Comparison of ENCODE assay signal across 7 mouse cellular contexts in the genomic region with DNA sequence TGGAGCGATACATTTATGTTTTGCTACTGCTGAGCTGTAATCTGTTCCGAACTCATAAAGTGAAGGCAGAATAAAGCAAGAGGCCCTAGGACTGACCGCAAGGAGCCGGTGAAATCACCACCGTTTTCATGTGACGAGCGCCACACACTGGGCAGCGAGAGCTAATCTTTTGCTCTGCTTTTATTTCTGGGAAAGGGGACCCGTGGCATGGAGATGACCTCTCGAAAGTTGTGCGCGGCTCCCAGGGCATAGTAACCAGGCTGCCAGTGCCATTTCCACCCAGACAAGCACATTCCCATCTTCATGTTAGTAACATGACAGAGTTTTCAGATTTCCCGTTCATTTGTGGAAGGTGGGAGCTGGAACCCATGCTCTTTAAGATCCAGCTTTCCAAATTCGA. TPM values are rescaled to one million over a fixed set of nuclear protein-coding genes. Genes with fewer than 3 reads are reported as not detected.
DNase-seq lines count a peak whose midpoint lies in the region; ATAC-seq lines count a peak whose summit lies in the region.

No protein-coding gene starts in this region.

- peak; percentile 40 for ATAC-seq in activated CD4-positive, CD25-positive, alpha-beta regulatory T cell, adult 4 months
- ATAC-seq in forebrain, embryonic 16.5 days = peak; percentile 38; the same call in 1 of the 2 replicates
- peak; percentile 58 to 79 for ATAC-seq in hematopoietic stem cell, adult 5-6 weeks (replicated peaks in 1 of 2; ENCODE audit: insufficient read depth in 1 of 2, low FRiP score in 2 of 2, low TSS enrichment in 1 of 2, low read depth in 1 of 2, poor library complexity in 2 of 2, severe bottlenecking in 2 of 2)

- H3K27ac ChIP-seq in forebrain, embryonic 16.5 days (ENCODE audit: low read length) = peak overlapping the region; percentile 24; the same call in 1 of the 2 replicates

- no peaks in the 10 kb centered on the region for H3K27me3 ChIP-seq in forebrain, embryonic 16.5 days (replicated peaks; ENCODE audit: control insufficient read depth, insufficient read depth, low read length)
- H3K27me3 ChIP-seq in megakaryocyte, embryonic 14.5 days (replicated peaks) = peaks cover 8% of the 10 kb centered on the region

- DNase-seq in cerebellum, adult 18-20 months = peak; percentile 63 to 73
- DNase-seq in left cerebral cortex, postnatal 25 days (ENCODE audit: low spot score in 2 of 2) = peak; percentile 45 to 59
- DNase-seq in right cerebral cortex, postnatal 10 days (ENCODE audit: low spot score in 2 of 2) = peak; percentile 55 to 67

- peak overlapping the region; percentile 1; the same call in 1 of the 2 replicates for H3K4me3 ChIP-seq in forebrain, embryonic 16.5 days (replicated peaks; ENCODE audit: low read length)
- H3K4me3 ChIP-seq in megakaryocyte, embryonic 14.5 days (replicated peaks) = peak overlapping the region; percentile 90

- H3K36me3 ChIP-seq in forebrain, embryonic 16.5 days (ENCODE audit: control insufficient read depth, insufficient read depth) = no peaks in the 10 kb centered on the region
- no peaks in the 10 kb centered on the region for H3K36me3 ChIP-seq in megakaryocyte, embryonic 14.5 days (replicated peaks; ENCODE audit: low read length)

- peak overlapping the region; percentile 43 for H3K4me2 ChIP-seq in forebrain, embryonic 16.5 days (ENCODE audit: low read length)

- intact Hi-C loops in left cerebral cortex, postnatal 25 days (cut with DNase I) = loop anchor here (2.0 to 5.0 kb wide), 2 partner anchors 82 to 167 kb away; no protein-coding TSS in a partner anchor

- no peaks in the 10 kb centered on the region for H3K9me3 ChIP-seq in forebrain, embryonic 16.5 days (ENCODE audit: control insufficient read depth, low read length)
- H3K9me3 ChIP-seq in megakaryocyte, embryonic 14.5 days = no peaks in the 10 kb centered on the region

- H3K9ac ChIP-seq in forebrain, embryonic 16.5 days (replicated peaks; ENCODE audit: low read depth, low read length) = no peak overlapping the region

- WGBS in forebrain, embryonic 16.5 days = 18% methylated on average over 14 of the region's 14 CpGs

- H3K4me1 ChIP-seq in forebrain, embryonic 16.5 days (replicated peaks; ENCODE audit: control insufficient read depth, insufficient read depth, low read length) = peaks cover 23% of the 10 kb centered on the region
- peaks cover 24% of the 10 kb centered on the region for H3K4me1 ChIP-seq in megakaryocyte, embryonic 14.5 days

RNA-seq across cellular contexts. Expression of a gene that starts 13.5 kb away (rescaled TPM):
- polyA plus RNA-seq in activated CD4-positive, CD25-positive, alpha-beta regulatory T cell, adult 4 months (2017; shearing (Covaris generic)) = not detected
- 0.67 and 0.98 TPM in 2 replicates for polyA plus RNA-seq in forebrain, embryonic 16.5 days (2015; fragmentation: Nextera tagmentation; extraction: Ambion mirVana)
- 0.10 TPM in 1 of 2 replicates, not detected in the other for total RNA-seq in hematopoietic stem cell, adult 5-6 weeks (2017)
- total RNA-seq in left cerebral cortex, postnatal 25 days (2021) = under 1 TPM; 0.25 to 0.85 TPM
- 0.30 and 1.3 TPM in 2 replicates for polyA plus RNA-seq in megakaryocyte, embryonic 14.5 days (2012; ENCODE audit: insufficient read depth, low replicate concordance)

RNA-seq across cellular contexts. Expression of a gene that starts 17.3 kb away (rescaled TPM):
- under 1 TPM; 0.93 to 0.99 TPM for polyA plus RNA-seq in activated CD4-positive, CD25-positive, alpha-beta regulatory T cell, adult 4 months (2017; shearing (Covaris generic))
- 7.4 and 8.4 TPM in 2 replicates for polyA plus RNA-seq in forebrain, embryonic 16.5 days (2015; fragmentation: Nextera tagmentation; extraction: Ambion mirVana)
- total RNA-seq in hematopoietic stem cell, adult 5-6 weeks (2017) = 4.7 and 5.5 TPM in 2 replicates
- 1 to 10 TPM; 2.8 to 3.1 TPM for total RNA-seq in left cerebral cortex, postnatal 25 days (2021)
- 0.17 TPM in 1 of 2 replicates, not detected in the other for polyA plus RNA-seq in megakaryocyte, embryonic 14.5 days (2012; ENCODE audit: insufficient read depth, low replicate concordance)

RNA-seq across cellular contexts. Expression of a gene that starts 26.1 kb away (rescaled TPM):
- polyA plus RNA-seq in activated CD4-positive, CD25-positive, alpha-beta regulatory T cell, adult 4 months (2017; shearing (Covaris generic)) = 1 to 10 TPM in 1 of 2 experiments, under 1 TPM in 1; 0.52 to 1.5 TPM
- polyA plus RNA-seq in forebrain, embryonic 16.5 days (2015; fragmentation: Nextera tagmentation; extraction: Ambion mirVana) = 19.6 and 22.0 TPM in 2 replicates
- 4.4 and 9.1 TPM in 2 replicates for total RNA-seq in hematopoietic stem cell, adult 5-6 weeks (2017)
- 10 to 100 TPM; 12.0 to 13.2 TPM for total RNA-seq in left cerebral cortex, postnatal 25 days (2021)
- 0.68 TPM in 2 replicates for polyA plus RNA-seq in megakaryocyte, embryonic 14.5 days (2012; ENCODE audit: insufficient read depth, low replicate concordance)

Comparison
In these comparisons a context has a peak if more than half of its experiments do, and no peak if none do; other contexts are left out.
1. Peak in every context shown above with its lines: DNase-seq, ATAC-seq, H3K4me3 ChIP-seq and H3K27ac ChIP-seq.